Mouse (Mus musculus): ENCODE results near the gene Olfr1154. TPM values are rescaled to one million over a fixed set of nuclear protein-coding genes. Genes with fewer than 3 reads are reported as not detected.

The Olfr1154 gene
- not detected in 2 replicates for polyA plus RNA-seq (2012; rRNA removed)
- not detected in 2 replicates for polyA plus RNA-seq (2014; fragmentation: Nextera tagmentation; extraction: Ambion mirVana)

DNA sequence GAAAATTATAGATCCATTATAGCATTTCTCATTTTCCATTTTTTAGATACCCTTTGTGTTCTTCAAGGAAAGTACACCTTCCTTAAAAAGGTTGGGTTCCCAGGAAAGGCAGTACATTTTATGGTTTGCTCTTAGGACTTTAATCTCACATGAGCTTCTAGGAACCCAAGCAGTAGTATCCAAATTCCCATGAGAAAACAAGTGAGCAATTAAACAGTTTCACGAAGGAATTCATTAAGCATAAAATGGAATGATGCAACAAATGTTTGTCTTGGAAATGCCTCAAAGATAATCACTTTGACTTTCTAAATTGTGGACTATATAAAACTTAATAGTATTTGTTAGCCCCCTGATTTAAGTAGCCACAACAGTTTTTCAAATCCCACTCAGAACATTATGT lies at the start of gene Olfr1154:
Olfr1154 (minus strand) TSS at position 101 of the 400 bp plus-strand sequence.
- Histone ChIP-seq H3K4me2 (ENCODE audit: low read depth) (no peak within 1 kb of the TSS), H3K9me3 (ENCODE audit: control insufficient read depth, low read length) (no peaks in the 10 kb centered on the region), H3K4me3 (ENCODE audit: insufficient read depth in 1 of 2, low read depth in 2 of 2, low read length in 2 of 2) (no peak within 1 kb of the TSS), H3K27ac (no peak within 1 kb of the TSS), H3K4me1 (replicated peaks; ENCODE audit: control insufficient read depth in 2 of 2, insufficient read depth in 2 of 2, low read length in 1 of 2) (no peaks in the 10 kb centered on the region), H3K9ac (replicated peaks) (no peak within 1 kb of the TSS), H3K36me3 (replicated peaks; ENCODE audit: control insufficient read depth, insufficient read depth, low read depth) (no peaks in the 10 kb centered on the region), H3K27me3 (ENCODE audit: control insufficient read depth, insufficient read depth, low read length) (no peaks in the 10 kb centered on the region)
- 65% methylated on average over 1 of the region's 1 CpGs for WGBS (ENCODE audit: insufficient replicate concordance)
- TF ChIP-seq CTCF (IDR thresholded peaks at IDR 0.05; ENCODE audit: low read depth) (no peak), EP300 (IDR thresholded peaks at IDR 0.05; ENCODE audit: low read depth) (no peak)
- DNase-seq (ENCODE audit: low read depth in 3 of 3, low spot score in 3 of 3) (no peak), ATAC-seq (ENCODE audit: insufficient read depth) (no peak)

DNA sequence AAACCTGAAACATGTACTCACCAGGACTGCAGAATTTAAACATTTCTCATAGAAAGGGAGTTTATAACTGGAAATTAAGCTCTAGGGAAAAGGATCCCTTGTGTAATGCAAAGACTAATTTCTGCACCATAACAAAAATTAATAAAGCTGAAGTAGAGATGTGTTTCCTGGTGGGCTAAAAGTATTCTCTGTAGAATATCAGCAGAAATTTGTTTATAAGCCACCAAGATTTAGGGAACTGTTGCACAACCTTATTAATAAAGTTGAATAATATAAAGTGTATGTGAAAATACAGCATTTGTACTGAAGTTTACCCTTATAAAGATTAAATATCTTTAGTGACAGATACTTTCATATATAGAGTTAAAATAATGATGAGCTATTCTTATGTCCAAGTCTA lies 48.0 kb upstream of the Olfr1154 start, which contains the start of gene Olfr1156:
Olfr1156 (minus strand) TSS at position 101 of the 400 bp plus-strand sequence.
- no peak within 1 kb of the TSS for H3K4me3 ChIP-seq (ENCODE audit: insufficient read depth in 1 of 2, low read depth in 2 of 2, low read length in 2 of 2)
- DNase-seq (ENCODE audit: low read depth in 3 of 3, low spot score in 3 of 3) (no peak), ATAC-seq (ENCODE audit: insufficient read depth) (no peak)
- H3K27ac ChIP-seq, result no peak within 1 kb of the TSS
- no peaks in the 10 kb centered on the region for H3K27me3 ChIP-seq (ENCODE audit: control insufficient read depth, insufficient read depth, low read length)
- H3K4me1 ChIP-seq (replicated peaks; ENCODE audit: control insufficient read depth in 2 of 2, insufficient read depth in 2 of 2, low read length in 1 of 2), result no peaks in the 10 kb centered on the region
- H3K9me3 ChIP-seq (ENCODE audit: control insufficient read depth, low read length), result no peaks in the 10 kb centered on the region
- H3K36me3 ChIP-seq (replicated peaks; ENCODE audit: control insufficient read depth, insufficient read depth, low read depth), result no peaks in the 10 kb centered on the region
- H3K9ac ChIP-seq (replicated peaks), result no peak within 1 kb of the TSS
- H3K4me2 ChIP-seq (ENCODE audit: low read depth), result no peak within 1 kb of the TSS
- no peak for TF ChIP-seq CTCF (IDR thresholded peaks at IDR 0.05; ENCODE audit: low read depth)
- no peak for TF ChIP-seq EP300 (IDR thresholded peaks at IDR 0.05; ENCODE audit: low read depth)

DNA sequence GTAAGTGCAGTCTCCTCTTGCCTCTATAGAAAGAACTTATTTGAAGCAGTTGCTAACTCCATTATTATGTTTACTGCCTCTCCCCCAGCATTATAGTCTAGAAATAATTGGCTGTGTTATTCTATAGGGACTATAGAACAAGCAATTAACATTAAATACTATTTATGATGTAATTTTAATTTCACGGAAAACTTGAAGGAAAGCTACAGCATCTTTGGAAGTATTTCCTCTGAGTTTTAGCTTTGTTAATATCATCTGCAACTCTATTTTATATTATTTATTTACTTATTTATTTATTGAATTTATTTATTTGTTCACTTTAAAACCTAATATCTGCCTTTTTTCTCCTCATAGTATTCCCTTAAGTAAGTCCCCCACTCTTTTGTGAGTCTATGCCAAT lies 40.1 kb upstream of the Olfr1154 start, which contains the start of gene Olfr1155:
Olfr1155 (minus strand) TSS at position 101 of the 400 bp plus-strand sequence.
- WGBS (ENCODE audit: insufficient replicate concordance), result 86% methylated on average over 1 of the region's 1 CpGs
- DNase-seq (ENCODE audit: low read depth in 3 of 3, low spot score in 3 of 3), result no peak
- Histone ChIP-seq H3K27ac (no peak within 1 kb of the TSS), H3K4me1 (replicated peaks; ENCODE audit: control insufficient read depth in 2 of 2, insufficient read depth in 2 of 2, low read length in 1 of 2) (no peaks in the 10 kb centered on the region), H3K4me2 (ENCODE audit: low read depth) (no peak within 1 kb of the TSS), H3K4me3 (ENCODE audit: insufficient read depth in 1 of 2, low read depth in 2 of 2, low read length in 2 of 2) (no peak within 1 kb of the TSS), H3K27me3 (ENCODE audit: control insufficient read depth, insufficient read depth, low read length) (no peaks in the 10 kb centered on the region), H3K9me3 (ENCODE audit: control insufficient read depth, low read length) (no peaks in the 10 kb centered on the region), H3K9ac (replicated peaks) (no peak within 1 kb of the TSS), H3K36me3 (replicated peaks; ENCODE audit: control insufficient read depth, insufficient read depth, low read depth) (no peaks in the 10 kb centered on the region)
- ATAC-seq (ENCODE audit: insufficient read depth), result no peak
- TF ChIP-seq EP300 (IDR thresholded peaks at IDR 0.05; ENCODE audit: low read depth) (no peak), CTCF (IDR thresholded peaks at IDR 0.05; ENCODE audit: low read depth) (no peak)

DNA sequence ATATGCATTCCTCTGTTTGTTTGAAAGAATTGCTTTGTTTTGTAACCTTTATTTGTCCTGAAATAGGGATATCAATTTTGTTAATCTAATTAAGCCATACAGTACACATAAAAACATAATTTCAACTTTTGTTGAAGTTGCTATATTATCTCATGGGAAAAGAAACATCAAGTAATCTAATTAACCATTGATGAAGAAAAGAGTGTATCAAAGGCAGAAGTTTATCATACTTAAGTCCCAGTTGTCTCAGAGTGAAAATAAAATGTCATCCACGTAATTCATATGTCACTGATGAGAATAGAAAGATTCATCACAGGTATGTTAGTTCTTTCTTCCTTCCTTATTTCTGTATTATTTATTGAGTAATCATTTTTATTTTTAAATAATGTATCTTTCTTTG lies 10.3 kb downstream of the Olfr1154 start, which contains the start of gene Olfr1153:
Olfr1153 (plus strand) TSS at position 301 of the 400 bp plus-strand sequence.
- Histone ChIP-seq H3K27ac (no peak within 1 kb of the TSS), H3K4me3 (ENCODE audit: insufficient read depth in 1 of 2, low read depth in 2 of 2, low read length in 2 of 2) (no peak within 1 kb of the TSS), H3K4me1 (replicated peaks; ENCODE audit: control insufficient read depth in 2 of 2, insufficient read depth in 2 of 2, low read length in 1 of 2) (no peaks in the 10 kb centered on the region), H3K36me3 (replicated peaks; ENCODE audit: control insufficient read depth, insufficient read depth, low read depth) (no peaks in the 10 kb centered on the region), H3K27me3 (ENCODE audit: control insufficient read depth, insufficient read depth, low read length) (no peaks in the 10 kb centered on the region), H3K9ac (replicated peaks) (no peak within 1 kb of the TSS), H3K9me3 (ENCODE audit: control insufficient read depth, low read length) (no peaks in the 10 kb centered on the region), H3K4me2 (ENCODE audit: low read depth) (no peak within 1 kb of the TSS)
- TF ChIP-seq EP300 (IDR thresholded peaks at IDR 0.05; ENCODE audit: low read depth) (no peak), CTCF (IDR thresholded peaks at IDR 0.05; ENCODE audit: low read depth) (no peak)
- ATAC-seq (ENCODE audit: insufficient read depth) (no peak), DNase-seq (ENCODE audit: low read depth in 3 of 3, low spot score in 3 of 3) (no peak)
- WGBS (ENCODE audit: insufficient replicate concordance), result 21% methylated on average over 1 of the region's 1 CpGs

DNA sequence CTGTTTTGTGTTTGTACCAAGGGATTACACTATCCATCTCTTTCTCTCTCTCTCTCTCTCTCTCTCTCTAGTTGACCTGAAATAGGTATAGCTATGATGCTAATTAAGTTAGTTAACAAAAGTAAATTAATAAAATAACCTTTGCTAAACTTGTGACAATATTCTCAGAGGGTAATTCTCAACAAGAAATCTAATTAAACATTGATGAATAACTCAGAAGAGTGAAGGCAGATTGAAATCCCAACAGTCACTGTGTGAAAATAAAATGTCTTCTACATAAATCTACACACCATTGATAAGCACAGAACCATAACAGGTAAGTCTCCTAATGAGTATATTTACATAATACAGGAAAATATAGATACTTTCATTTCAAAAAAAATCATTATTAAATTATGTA lies 38.8 kb downstream of the Olfr1154 start, which contains the start of gene Olfr1152:
Olfr1152 (plus strand) TSS at position 301 of the 400 bp plus-strand sequence.
- no peaks in the 10 kb centered on the region for H3K36me3 ChIP-seq (replicated peaks; ENCODE audit: control insufficient read depth, insufficient read depth, low read depth)
- DNase-seq (ENCODE audit: low read depth in 3 of 3, low spot score in 3 of 3) (no peak), ATAC-seq (ENCODE audit: insufficient read depth) (no peak)
- H3K9ac ChIP-seq (replicated peaks), result no peak within 1 kb of the TSS
- no peak within 1 kb of the TSS for H3K4me3 ChIP-seq (ENCODE audit: insufficient read depth in 1 of 2, low read depth in 2 of 2, low read length in 2 of 2)
- no peaks in the 10 kb centered on the region for H3K4me1 ChIP-seq (replicated peaks; ENCODE audit: control insufficient read depth in 2 of 2, insufficient read depth in 2 of 2, low read length in 1 of 2)
- no peak within 1 kb of the TSS for H3K4me2 ChIP-seq (ENCODE audit: low read depth)
- H3K27me3 ChIP-seq (ENCODE audit: control insufficient read depth, insufficient read depth, low read length), result no peaks in the 10 kb centered on the region
- no peak within 1 kb of the TSS for H3K27ac ChIP-seq
- TF ChIP-seq CTCF (IDR thresholded peaks at IDR 0.05; ENCODE audit: low read depth) (no peak), EP300 (IDR thresholded peaks at IDR 0.05; ENCODE audit: low read depth) (no peak)
- no peaks in the 10 kb centered on the region for H3K9me3 ChIP-seq (ENCODE audit: control insufficient read depth, low read length)
